Mouse (Mus musculus): Measurements from ENCODE around the gene Cers1. TPM values are rescaled to one million over a fixed set of nuclear protein-coding genes. Genes with fewer than 3 reads are reported as not detected.

Cers1 gene
- polyA plus RNA-seq, 1 experiment: 4.4 TPM

DNA sequence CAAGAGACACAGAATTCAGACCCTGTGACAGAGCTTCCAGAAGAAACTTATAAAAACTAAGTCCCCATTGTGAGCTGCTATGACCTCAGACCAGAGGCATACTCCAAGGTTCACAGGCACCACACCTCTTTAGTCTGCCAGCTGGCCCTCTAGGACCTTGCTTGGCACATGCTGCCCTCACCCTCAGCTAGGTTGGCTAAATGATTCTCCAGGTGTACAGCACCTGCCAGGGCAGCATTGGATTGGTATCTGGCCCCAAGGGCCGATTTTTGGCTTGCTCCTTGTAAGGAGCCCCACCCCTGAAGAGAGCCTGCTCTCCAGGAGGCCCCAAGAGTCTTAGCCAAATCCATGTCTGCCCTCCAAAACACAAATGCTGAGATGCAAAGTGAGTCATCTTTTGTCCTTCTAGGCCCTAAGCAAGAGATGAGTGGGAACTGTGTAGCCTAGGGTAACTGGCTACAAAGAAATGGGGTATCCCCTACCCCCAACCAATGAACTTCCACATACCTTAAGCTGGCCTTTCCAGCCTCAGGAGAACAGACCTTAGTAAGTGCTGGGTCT lies 32.4 kb downstream of the Cers1 start:
- no peak for TF ChIP-seq MAX (IDR thresholded peaks at IDR 0.05; ENCODE audit: low read depth)
- TF ChIP-seq MYOD1 (IDR thresholded peaks at IDR 0.05; ENCODE audit: control insufficient read depth in 1 of 3, insufficient read length in 2 of 3, low read depth in 2 of 3): no peak
- TF ChIP-seq CEBPB (IDR thresholded peaks at IDR 0.05; ENCODE audit: insufficient read depth, poor library complexity, severe bottlenecking): no peak
- no peak for TF ChIP-seq USF1 (IDR thresholded peaks at IDR 0.05; ENCODE audit: low read depth)
- no peak for TF ChIP-seq E2F4 (IDR thresholded peaks at IDR 0.05; ENCODE audit: insufficient read depth)
- no peak for TF ChIP-seq MYOG (IDR thresholded peaks at IDR 0.05; ENCODE audit: control insufficient read depth in 1 of 3, insufficient read depth in 1 of 3, insufficient read length in 2 of 3, low read depth in 2 of 3)
- TF ChIP-seq SRF (IDR thresholded peaks at IDR 0.05; ENCODE audit: control insufficient read depth, insufficient read length, low read depth): no peak
- no peak for TF ChIP-seq POLR2A (IDR thresholded peaks at IDR 0.05; ENCODE audit: insufficient read length, low read depth)
- TF ChIP-seq POLR2AphosphoS2 (IDR thresholded peaks at IDR 0.05; ENCODE audit: insufficient read length, low read depth): no peak
- TF ChIP-seq TCF12 (IDR thresholded peaks at IDR 0.05; ENCODE audit: insufficient read depth, poor library complexity, severe bottlenecking): no peak
- TF ChIP-seq TCF3 (IDR thresholded peaks at IDR 0.05; ENCODE audit: insufficient read length, low read depth): no peak
- TF ChIP-seq REST (IDR thresholded peaks at IDR 0.05; ENCODE audit: insufficient read depth, insufficient read length): no peak
- Histone ChIP-seq H3ac (ENCODE audit: control insufficient read depth, insufficient read length) (no peak overlapping the region), H3K36me3 (ENCODE audit: control insufficient read depth, insufficient read depth) (no peaks in the 10 kb centered on the region), H3K4me2 (ENCODE audit: low read depth) (no peak overlapping the region), H3K79me2 (ENCODE audit: control insufficient read depth, insufficient read depth) (peaks cover 100% of the 10 kb centered on the region), H3K27me3 (ENCODE audit: control insufficient read depth, insufficient read depth, insufficient read length) (no peaks in the 10 kb centered on the region), H3K4me3 (no peak overlapping the region)

DNA sequence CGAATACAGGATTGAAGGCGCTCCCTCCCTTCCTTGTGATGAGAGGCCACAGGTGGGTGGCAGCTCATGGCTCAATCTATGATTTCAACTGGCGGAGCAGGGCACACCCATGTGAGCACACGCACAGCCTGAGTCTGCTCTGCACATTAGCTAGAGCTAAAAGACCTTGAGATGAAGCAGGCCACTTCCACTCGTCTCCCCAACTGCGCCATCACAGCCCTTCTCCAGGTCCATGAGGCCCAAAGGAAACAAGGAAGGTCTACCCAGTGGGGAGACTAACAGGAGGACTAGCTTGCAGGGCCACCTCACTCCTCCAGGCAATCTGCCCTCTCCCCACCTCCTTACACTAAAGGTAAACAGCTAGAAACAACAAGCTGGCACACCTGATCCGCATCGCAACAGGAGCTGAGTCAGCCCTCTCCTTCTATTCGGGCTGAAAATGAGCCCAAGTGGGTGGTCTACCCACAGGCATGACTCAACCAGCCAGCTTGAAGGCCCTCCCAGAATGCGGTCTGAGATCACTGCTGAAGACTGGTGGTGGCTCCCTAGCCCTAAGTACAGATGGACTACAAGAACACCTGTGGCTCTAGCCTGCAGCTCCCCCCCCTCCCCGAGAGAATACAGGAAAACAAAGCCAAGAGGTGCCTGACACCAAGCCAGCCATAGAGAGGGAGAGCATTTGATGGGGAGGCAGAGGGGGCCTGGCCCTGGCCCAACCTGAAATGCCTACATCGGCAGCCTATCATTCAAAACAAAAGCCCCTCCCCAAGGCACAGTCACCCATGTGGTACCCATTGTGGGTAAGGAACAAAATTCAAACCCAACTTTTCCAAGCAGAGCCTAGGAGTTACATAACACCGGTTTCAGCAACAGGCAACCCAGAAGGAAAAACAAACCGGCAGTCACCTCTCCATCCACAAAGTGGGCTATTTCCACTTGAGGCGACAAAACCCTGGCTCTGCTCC lies 35.7 kb downstream of the Cers1 start:
- Histone ChIP-seq H3K36me3 (ENCODE audit: control insufficient read depth, insufficient read depth) (no peaks in the 10 kb centered on the region), H3K79me2 (ENCODE audit: control insufficient read depth, insufficient read depth) (peaks cover 66% of the 10 kb centered on the region), H3K27me3 (ENCODE audit: control insufficient read depth, insufficient read depth, insufficient read length) (no peaks in the 10 kb centered on the region), H3K4me2 (ENCODE audit: low read depth) (peak overlapping the region; percentile 99), H3ac (ENCODE audit: control insufficient read depth, insufficient read length) (no peak overlapping the region), H3K4me3 (peak overlapping the region; percentile 59)
- TF ChIP-seq TCF3 (IDR thresholded peaks at IDR 0.05; ENCODE audit: insufficient read length, low read depth): no peak
- no peak for TF ChIP-seq MYOG (IDR thresholded peaks at IDR 0.05; ENCODE audit: control insufficient read depth in 1 of 3, insufficient read depth in 1 of 3, insufficient read length in 2 of 3, low read depth in 2 of 3)
- no peak for TF ChIP-seq USF1 (IDR thresholded peaks at IDR 0.05; ENCODE audit: low read depth)
- TF ChIP-seq REST (IDR thresholded peaks at IDR 0.05; ENCODE audit: insufficient read depth, insufficient read length): no peak
- TF ChIP-seq TCF12 (IDR thresholded peaks at IDR 0.05; ENCODE audit: insufficient read depth, poor library complexity, severe bottlenecking): no peak
- TF ChIP-seq POLR2AphosphoS2 (IDR thresholded peaks at IDR 0.05; ENCODE audit: insufficient read length, low read depth): no peak
- TF ChIP-seq MYOD1 (IDR thresholded peaks at IDR 0.05; ENCODE audit: control insufficient read depth in 1 of 3, insufficient read length in 2 of 3, low read depth in 2 of 3): no peak
- no peak for TF ChIP-seq POLR2A (IDR thresholded peaks at IDR 0.05; ENCODE audit: insufficient read length, low read depth)
- TF ChIP-seq SRF (IDR thresholded peaks at IDR 0.05; ENCODE audit: control insufficient read depth, insufficient read length, low read depth): no peak
- no peak for TF ChIP-seq CEBPB (IDR thresholded peaks at IDR 0.05; ENCODE audit: insufficient read depth, poor library complexity, severe bottlenecking)
- TF ChIP-seq E2F4 (IDR thresholded peaks at IDR 0.05; ENCODE audit: insufficient read depth): no peak
- no peak for TF ChIP-seq MAX (IDR thresholded peaks at IDR 0.05; ENCODE audit: low read depth)

DNA sequence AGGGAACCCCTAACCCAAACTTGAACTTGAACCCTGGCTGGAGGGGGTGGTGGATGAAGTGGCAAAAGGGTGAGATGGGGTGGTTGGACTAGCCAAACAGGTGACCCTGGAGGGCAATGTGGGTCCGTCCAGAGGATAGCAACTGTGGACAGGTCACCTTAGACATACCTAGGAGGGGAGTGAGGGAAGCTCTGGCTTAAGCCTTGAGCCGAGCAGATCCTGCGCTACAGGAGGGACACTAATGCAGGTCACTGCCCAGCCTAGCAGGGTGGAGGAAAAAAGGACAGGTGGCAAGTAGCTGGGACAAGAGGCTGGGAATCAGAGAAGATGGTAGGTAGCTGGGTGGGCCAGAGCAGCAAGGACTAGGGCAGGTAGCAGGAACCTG lies 36.4 kb downstream of the Cers1 start:
- no peak for TF ChIP-seq POLR2A (IDR thresholded peaks at IDR 0.05; ENCODE audit: insufficient read length, low read depth)
- peak overlapping the region; percentile 59 for H3K4me3 ChIP-seq
- peaks cover 60% of the 10 kb centered on the region for H3K79me2 ChIP-seq (ENCODE audit: control insufficient read depth, insufficient read depth)
- peak overlapping the region; percentile 99 for H3K4me2 ChIP-seq (ENCODE audit: low read depth)
- H3K27me3 ChIP-seq (ENCODE audit: control insufficient read depth, insufficient read depth, insufficient read length): no peaks in the 10 kb centered on the region
- no peaks in the 10 kb centered on the region for H3K36me3 ChIP-seq (ENCODE audit: control insufficient read depth, insufficient read depth)
- H3ac ChIP-seq (ENCODE audit: control insufficient read depth, insufficient read length): peak overlapping the region; percentile 70

DNA sequence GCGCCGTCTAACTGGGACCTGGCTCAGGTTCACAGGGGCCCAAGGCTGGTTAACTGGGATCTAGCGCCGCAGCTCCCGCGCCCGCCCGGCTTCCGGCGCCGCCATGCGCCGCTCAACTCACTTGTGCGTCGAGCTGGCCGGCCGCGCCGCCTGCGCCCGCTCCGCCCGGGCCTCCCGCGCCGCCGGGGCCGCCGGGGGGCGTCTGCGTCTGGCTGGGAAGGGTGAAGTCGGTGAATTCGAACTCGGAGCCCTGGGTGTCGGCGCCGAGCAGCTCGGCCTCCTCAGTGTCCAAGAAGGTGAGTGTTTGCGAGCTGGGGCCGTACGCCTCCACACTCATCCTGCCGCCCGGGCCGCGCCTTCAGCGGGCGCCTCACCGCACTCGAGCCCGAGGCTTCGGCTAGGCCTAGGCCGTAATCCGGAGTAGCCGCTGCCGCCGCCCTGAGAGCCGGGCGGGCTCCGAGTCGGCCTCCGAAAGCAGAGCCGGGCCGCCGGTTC lies 37.1 kb downstream of the Cers1 start:
- peak; percentile 36 for TF ChIP-seq POLR2A (IDR thresholded peaks at IDR 0.05; ENCODE audit: insufficient read length, low read depth)
- no peak for TF ChIP-seq MAX (IDR thresholded peaks at IDR 0.05; ENCODE audit: low read depth)
- no peaks in the 10 kb centered on the region for H3K36me3 ChIP-seq (ENCODE audit: control insufficient read depth, insufficient read depth)

More for the DNA sequence above, 37.1 kb downstream of the Cers1 start:
- peak overlapping the region; percentile 59 for H3K4me3 ChIP-seq
- H3ac ChIP-seq (ENCODE audit: control insufficient read depth, insufficient read length): peak overlapping the region; percentile 70
- H3K4me2 ChIP-seq (ENCODE audit: low read depth): peak overlapping the region; percentile 99
- peaks cover 52% of the 10 kb centered on the region for H3K79me2 ChIP-seq (ENCODE audit: control insufficient read depth, insufficient read depth)
- H3K27me3 ChIP-seq (ENCODE audit: control insufficient read depth, insufficient read depth, insufficient read length): no peaks in the 10 kb centered on the region
